Mouse (Mus musculus) stomach, embryonic 16.5 days (tissue): ENCODE measurements at regions not wholly inside any gene's neighbourhood (a gene's known extent, or its start where the extent isn't known, plus 50 kb on each side); places are given as distances from the start of the nearest gene placed in this dataset.
A peak's percentile ranks its signal among the peaks of the same experiment; 100 is the strongest.
"Not testable (repeated sequence)": the region's sequence is repeated elsewhere in the genome, so short reads cannot be mapped to it uniquely, and the experiment has no call there.

Experiments used
- ATAC-seq: fragments of 200-750 bp; cut with Nextera tagmentation; 2 replicates; pipeline ENCODE4 v1.8.0; 2017; ENCODE audit warnings: moderate number of reproducible peaks, moderate TSS enrichment; ENCODE audit not compliant: insufficient read depth, low FRiP score
- H3K27ac ChIP-seq: fragments of 300-500 bp; sonication (generic); 2 replicates; pipeline ENCODE4 v1.5.1; 2014; ENCODE audit warnings: low read length
- H3K27me3 ChIP-seq: fragments of 300-500 bp; sonication (generic); 2 replicates; pipeline ENCODE4 v1.6.1; 2014; ENCODE audit warnings: low read length, control low read depth, mixed read lengths; ENCODE audit not compliant: control insufficient read depth, insufficient read depth
- H3K36me3 ChIP-seq: fragments of 300-500 bp; sonication (generic); 2 replicates; pipeline ENCODE4 v1.6.1; 2014; ENCODE audit warnings: low read length; ENCODE audit not compliant: control insufficient read depth, insufficient read depth
- H3K4me1 ChIP-seq: fragments of 300-500 bp; sonication (generic); 2 replicates; pipeline ENCODE4 v1.6.1; 2014; ENCODE audit warnings: low read length, control low read depth, mixed read lengths; ENCODE audit not compliant: control insufficient read depth, insufficient read depth
- H3K4me2 ChIP-seq: fragments of 300-500 bp; sonication (generic); 2 replicates; pipeline ENCODE4 v1.6.1; 2014; ENCODE audit warnings: low read depth, low read length, mixed read lengths
- H3K4me3 ChIP-seq: fragments of 300-500 bp; sonication (generic); replicated peaks from 2 replicates; pipeline ENCODE4 v1.5.1; 2014; ENCODE audit warnings: mild to moderate bottlenecking, low read length
- H3K9ac ChIP-seq: fragments of 300-500 bp; sonication (generic); 2 replicates; pipeline ENCODE4 v1.6.1; 2014; ENCODE audit warnings: low read length
- H3K9me3 ChIP-seq: fragments of 300-500 bp; sonication (generic); replicated peaks from 2 replicates; pipeline ENCODE4 v1.6.1; 2016; ENCODE audit warnings: low read length, control low read depth; ENCODE audit not compliant: control insufficient read depth
- WGBS: fragments of 180-500 bp; shearing (Covaris S2); extraction: QIAGEN DNeasy Blood & Tissue Kit; methylation state at CpG from one replicate; pipeline ENCODE4 v1.1.7; 2014; 5-methylcytosine and 5-hydroxymethylcytosine counted together

- Histone ChIP-seq H3K9ac (no peak overlapping the region), H3K4me3 (no peak overlapping the region), H3K9me3 (no peaks in the 10 kb centered on the region), H3K27ac (no peak overlapping the region), H3K27me3 (no peaks in the 10 kb centered on the region), H3K4me2 (no peak overlapping the region), H3K4me1 (no peaks in the 10 kb centered on the region), H3K36me3 (no peaks in the 10 kb centered on the region)
- ATAC-seq = no peak
- 96% methylated on average over 2 of the region's 2 CpGs for WGBS
Observed at GRCm38 (mm10) chr12:117365181-117365580, 151.1 kb upstream of the Rapgef5 start.

- H3K4me3 ChIP-seq = no peak overlapping the region
- H3K27ac ChIP-seq = no peak overlapping the region
- no peak overlapping the region for H3K9ac ChIP-seq
- no peaks in the 10 kb centered on the region for H3K4me1 ChIP-seq
- H3K36me3 ChIP-seq = no peaks in the 10 kb centered on the region
- no peak for ATAC-seq
- H3K9me3 ChIP-seq = no peaks in the 10 kb centered on the region
- no peaks in the 10 kb centered on the region for H3K27me3 ChIP-seq
- H3K4me2 ChIP-seq = no peak overlapping the region
- 48% methylated on average over 5 of the region's 5 CpGs for WGBS
Observed at GRCm38 (mm10) chr12:117365876-117366275, 150.4 kb upstream of the Rapgef5 start.

- H3K4me2 ChIP-seq = no peak overlapping the region
- no peaks in the 10 kb centered on the region for H3K27me3 ChIP-seq
- no peak for ATAC-seq
- H3K4me1 ChIP-seq = no peaks in the 10 kb centered on the region
- WGBS = 76% methylated on average over 21 of the region's 21 CpGs
- H3K9me3 ChIP-seq = no peaks in the 10 kb centered on the region
- no peak overlapping the region for H3K4me3 ChIP-seq
- H3K36me3 ChIP-seq = no peaks in the 10 kb centered on the region
- H3K27ac ChIP-seq = no peak overlapping the region
- H3K9ac ChIP-seq = no peak overlapping the region
Observed at GRCm38 (mm10) chr12:117378297-117378887, 137.9 kb upstream of the Rapgef5 start.

GRCm38 (mm10) chr12:117379103-117379850 is 137.0 kb upstream of the Rapgef5 start:
- Histone ChIP-seq H3K4me1 (no peaks in the 10 kb centered on the region), H3K27me3 (no peaks in the 10 kb centered on the region), H3K36me3 (no peaks in the 10 kb centered on the region), H3K9me3 (no peaks in the 10 kb centered on the region), H3K4me3 (no peak overlapping the region), H3K27ac (no peak overlapping the region), H3K4me2 (no peak overlapping the region), H3K9ac (no peak overlapping the region)
- WGBS = 82% methylated on average over 16 of the region's 16 CpGs
- ATAC-seq = no peak

GRCm38 (mm10) chr12:117380836-117381235 is 135.4 kb upstream of the Rapgef5 start:
- Histone ChIP-seq H3K4me3 (no peak overlapping the region), H3K4me2 (no peak overlapping the region), H3K9me3 (no peaks in the 10 kb centered on the region), H3K27me3 (no peaks in the 10 kb centered on the region), H3K9ac (no peak overlapping the region), H3K27ac (no peak overlapping the region), H3K4me1 (no peaks in the 10 kb centered on the region), H3K36me3 (no peaks in the 10 kb centered on the region)
- 73% methylated on average over 6 of the region's 6 CpGs for WGBS
- no peak for ATAC-seq

DNA sequence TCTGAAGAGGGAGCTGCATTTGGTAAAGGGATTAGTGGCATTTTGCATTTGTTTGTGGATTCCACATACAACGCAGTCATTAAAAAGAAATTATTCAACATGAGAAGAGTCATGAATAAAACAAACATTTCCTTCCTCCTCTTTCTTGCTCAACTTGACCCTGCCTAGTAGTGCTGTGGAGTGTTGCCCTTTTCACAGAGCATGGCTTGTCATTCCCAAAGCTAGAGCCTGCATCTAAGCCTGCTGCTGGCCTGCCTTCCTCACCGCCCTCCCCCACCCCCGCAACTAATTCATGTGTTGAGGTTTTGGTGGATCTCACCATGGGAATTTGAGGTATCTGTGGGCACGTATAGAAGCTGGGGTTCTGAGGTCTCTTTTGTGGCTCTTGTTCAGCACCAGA is 133.6 kb upstream of the Rapgef5 start:
- not testable (repeated sequence) for H3K4me1 ChIP-seq, H3K4me3 ChIP-seq, H3K27me3 ChIP-seq, H3K4me2 ChIP-seq, H3K27ac ChIP-seq, H3K9me3 ChIP-seq, H3K36me3 ChIP-seq, H3K9ac ChIP-seq, ATAC-seq
- 88% methylated on average over 1 of the region's 4 CpGs for WGBS

DNA sequence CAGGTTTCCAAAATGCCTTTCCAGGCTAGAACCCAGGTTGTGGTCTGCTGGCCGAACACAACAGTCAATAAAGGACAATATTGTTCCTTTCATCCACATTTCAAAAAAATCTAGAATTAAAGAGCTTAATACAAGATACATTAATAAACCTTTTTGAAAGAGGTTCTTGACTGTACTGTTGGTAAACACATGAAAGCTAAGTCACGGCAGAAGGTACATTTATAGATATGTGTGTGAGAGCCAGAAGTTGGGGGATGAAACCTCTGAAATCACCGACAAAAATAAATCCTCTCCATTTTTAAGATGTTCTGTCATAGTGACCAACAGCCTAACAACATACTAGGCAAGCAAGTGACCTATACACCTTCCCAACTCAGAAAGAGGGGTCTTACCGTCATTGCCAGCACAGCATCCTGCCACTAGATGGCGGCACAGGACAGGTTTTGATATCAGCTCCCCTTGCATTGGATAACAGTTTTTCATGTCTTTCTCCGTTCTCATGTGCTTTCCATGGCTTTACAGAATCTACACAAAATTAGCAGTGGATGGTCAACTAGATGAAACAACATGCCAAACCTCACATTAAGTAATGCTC is 131.1 kb upstream of the Rapgef5 start:
- H3K27me3 ChIP-seq = no peaks in the 10 kb centered on the region
- H3K27ac ChIP-seq = no peak overlapping the region
- no peaks in the 10 kb centered on the region for H3K36me3 ChIP-seq
- no peaks in the 10 kb centered on the region for H3K4me1 ChIP-seq
- H3K9me3 ChIP-seq = no peaks in the 10 kb centered on the region
- H3K4me3 ChIP-seq = no peak overlapping the region
- peak overlapping the region; percentile 22; the same call in 1 of the 2 replicates for H3K4me2 ChIP-seq
- 14% methylated on average over 6 of the region's 6 CpGs for WGBS
- H3K9ac ChIP-seq = no peak overlapping the region
- ATAC-seq = peak; percentile 58; the same call in 1 of the 2 replicates

GRCm38 (mm10) chr12:117385697-117386096 is 130.6 kb upstream of the Rapgef5 start:
- Histone ChIP-seq H3K9me3 (no peaks in the 10 kb centered on the region), H3K36me3 (no peaks in the 10 kb centered on the region), H3K4me3 (no peak overlapping the region), H3K4me1 (no peaks in the 10 kb centered on the region), H3K9ac (no peak overlapping the region), H3K27me3 (no peaks in the 10 kb centered on the region), H3K27ac (no peak overlapping the region), H3K4me2 (no peak overlapping the region)
- ATAC-seq = no peak
- 83% methylated on average over 1 of the region's 1 CpGs for WGBS

- no peak overlapping the region for H3K9ac ChIP-seq
- H3K27me3 ChIP-seq = no peaks in the 10 kb centered on the region
- H3K27ac ChIP-seq = no peak overlapping the region
- no peaks in the 10 kb centered on the region for H3K36me3 ChIP-seq
- ATAC-seq = no peak
- WGBS = 81% methylated on average over 9 of the region's 9 CpGs
- no peak overlapping the region for H3K4me2 ChIP-seq
- no peaks in the 10 kb centered on the region for H3K4me1 ChIP-seq
- no peak overlapping the region for H3K4me3 ChIP-seq
- H3K9me3 ChIP-seq = no peaks in the 10 kb centered on the region
Observed at GRCm38 (mm10) chr12:117386957-117387356, 129.3 kb upstream of the Rapgef5 start.
